Mouse (Mus musculus) neural tube, embryonic 12.5 days (tissue): ENCODE data around the gene Hsf3. TPM values are rescaled to one million over a fixed set of nuclear protein-coding genes. Genes with fewer than 3 reads are reported as not detected.

Experiments
- polyA plus RNA-seq: library from polyadenylated mRNA; unstranded; fragments of >200 nt; fragmentation: Nextera tagmentation; extraction: Ambion mirVana; gene quantifications from 2 replicates; pipeline ENCODE4 v1.2.1, GENCODE M21; 2016

The Hsf3 gene
- polyA plus RNA-seq, 1 experiment from 2014 or later, result not detected

Other genes starting within 250 kb of the Hsf3 start
- not detected in 2 replicates for gene Vsig4, start 162.9 kb downstream of the Hsf3 start, polyA plus RNA-seq
- 8.6 and 8.7 TPM in 2 replicates for gene Heph, start 935 bp downstream of the Hsf3 start, polyA plus RNA-seq